Mouse (Mus musculus) neural tube, embryonic 14.5 days (tissue): Measurements from ENCODE around the gene Cyb5rl. TPM values are rescaled to one million over a fixed set of nuclear protein-coding genes. Genes with fewer than 3 reads are reported as not detected.
"Not testable (repeated sequence)": the region's sequence is repeated elsewhere in the genome, so short reads cannot be mapped to it uniquely, and the experiment has no call there.

Experiments
- ATAC-seq: fragments of 200-750 bp; cut with Nextera tagmentation; 2 replicates; pipeline ENCODE4 v1.8.0; 2017; ENCODE audit warnings: low read depth, mild to moderate bottlenecking, moderate TSS enrichment, moderate library complexity
- H3K27ac ChIP-seq: fragments of 300-500 bp; sonication (generic); 2 replicates; pipeline ENCODE4 v1.5.1; 2014; ENCODE audit warnings: low read depth, mild to moderate bottlenecking, control low read depth, low read length, moderate library complexity, mixed read lengths
- H3K27me3 ChIP-seq: fragments of 300-500 bp; sonication (generic); 2 replicates; pipeline ENCODE4 v1.6.1; 2014; ENCODE audit warnings: low read length; ENCODE audit not compliant: control insufficient read depth, insufficient read depth
- H3K36me3 ChIP-seq: fragments of 300-500 bp; sonication (generic); 2 replicates; pipeline ENCODE4 v1.6.1; 2014; ENCODE audit warnings: low read length, mixed read lengths; ENCODE audit not compliant: control insufficient read depth, insufficient read depth
- H3K4me1 ChIP-seq: fragments of 300-500 bp; sonication (generic); 2 replicates; pipeline ENCODE4 v1.6.1; 2014; ENCODE audit warnings: low read length; ENCODE audit not compliant: control insufficient read depth, insufficient read depth
- H3K4me2 ChIP-seq: fragments of 300-500 bp; sonication (generic); 2 replicates; pipeline ENCODE4 v1.6.1; 2014; ENCODE audit warnings: mild to moderate bottlenecking, low read depth, low read length, control low read depth
- H3K4me3 ChIP-seq: fragments of 300-500 bp; sonication (generic); 2 replicates; pipeline ENCODE4 v1.5.1; 2014; ENCODE audit warnings: low read depth, low read length, control low read depth, mixed read lengths
- H3K9ac ChIP-seq: fragments of 300-500 bp; sonication (generic); replicated peaks from 2 replicates; pipeline ENCODE4 v1.6.1; 2014; ENCODE audit warnings: low read depth, mild to moderate bottlenecking, control low read depth, low read length, mixed read lengths
- H3K9me3 ChIP-seq: fragments of 300-500 bp; sonication (generic); 2 replicates; pipeline ENCODE4 v1.6.1; 2016; ENCODE audit warnings: low read length; ENCODE audit not compliant: control insufficient read depth
- WGBS: fragments of 180-500 bp; shearing (Covaris S2); extraction: QIAGEN DNeasy Blood & Tissue Kit; methylation state at CpG from one replicate; pipeline ENCODE4 v1.1.7; 2014; 5-methylcytosine and 5-hydroxymethylcytosine counted together
- polyA plus RNA-seq: library from polyadenylated mRNA; unstranded; fragments of >200 nt; fragmentation: Nextera tagmentation; extraction: Ambion mirVana; gene quantifications from 2 replicates; pipeline ENCODE4 v1.2.1, GENCODE M21; 2014

Cyb5rl gene
- polyA plus RNA-seq, 1 experiment from 2014 or later = 4.8 TPM

DNA sequence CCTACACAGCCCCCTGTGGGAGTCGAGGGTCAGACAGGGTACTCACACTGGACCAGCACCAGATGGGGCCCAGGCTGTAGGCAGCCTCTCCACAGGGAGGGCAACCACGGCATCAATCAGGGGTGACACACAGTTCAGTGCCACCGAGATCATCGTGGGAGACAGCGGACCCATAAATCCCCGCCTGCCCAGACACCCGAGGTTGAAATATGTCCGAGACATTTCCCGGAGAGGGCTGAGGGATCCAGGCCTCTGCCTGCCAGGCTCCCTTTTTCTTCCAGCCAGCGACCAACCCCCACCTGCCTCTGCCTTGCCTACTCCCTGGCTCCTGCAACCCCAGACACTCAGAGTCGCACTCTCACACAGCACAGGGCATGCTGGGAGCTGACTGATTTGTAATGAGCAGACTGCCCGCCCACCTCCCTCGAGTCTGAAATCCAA lies 41.5 kb downstream of the Cyb5rl start:
- H3K27ac ChIP-seq = peak overlapping the region; percentile 57
- H3K36me3 ChIP-seq = no peaks in the 10 kb centered on the region
- peak overlapping the region; percentile 25; the same call in 1 of the 2 replicates for H3K9ac ChIP-seq

DNA sequence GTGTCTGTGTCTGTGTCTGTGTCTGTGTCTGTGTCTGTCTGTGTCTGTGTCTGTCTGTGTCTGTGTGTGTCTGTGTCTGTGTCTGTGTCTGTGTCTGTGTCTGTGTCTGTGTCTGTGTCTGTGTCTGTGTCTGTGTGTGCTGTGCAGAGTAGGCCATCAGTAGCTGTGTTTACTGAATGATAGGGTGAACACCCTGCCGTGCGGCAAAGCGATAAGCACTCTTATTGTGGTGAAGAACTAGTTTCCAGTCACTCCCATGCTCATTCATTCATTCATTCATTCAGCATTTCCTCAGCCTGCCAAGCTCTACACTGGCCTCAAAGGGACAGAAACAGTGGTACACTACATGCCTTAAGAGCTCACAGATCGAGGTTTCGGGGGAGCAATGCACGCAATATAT lies 42.4 kb downstream of the Cyb5rl start:
- not testable (repeated sequence) for ATAC-seq, H3K27ac ChIP-seq
- 93% methylated on average over 6 of the region's 6 CpGs for WGBS

More for the DNA sequence above, 41.5 kb downstream of the Cyb5rl start:
- Histone ChIP-seq H3K27me3 (no peaks in the 10 kb centered on the region), H3K9me3 (no peaks in the 10 kb centered on the region), H3K4me1 (0 out of 2 replicates have a peak, but pooled peaks cover 9% of the 10 kb centered on the region), H3K4me2 (no peak overlapping the region), H3K4me3 (no peak overlapping the region)
- ATAC-seq = peak; percentile 78; the same call in 1 of the 2 replicates
- 5% methylated on average over 13 of the region's 13 CpGs for WGBS

DNA sequence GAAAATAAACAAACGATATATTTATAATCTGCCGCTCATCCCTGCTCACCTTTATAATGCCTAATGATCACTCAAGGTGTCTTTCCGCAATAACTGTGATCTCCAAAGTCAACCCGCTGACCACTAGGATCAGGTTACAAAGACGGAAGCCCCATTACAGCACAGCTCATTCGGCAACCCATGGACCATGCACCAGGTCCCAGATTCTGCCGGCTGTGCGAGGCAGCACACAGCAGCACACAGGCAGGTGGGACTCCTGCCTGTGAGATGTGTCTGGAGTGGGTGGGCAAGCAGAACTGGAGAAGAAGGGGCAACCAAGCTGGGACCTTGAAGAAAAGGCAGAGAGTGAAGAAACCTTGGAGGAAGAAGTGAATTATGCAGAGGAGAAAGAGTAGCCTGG lies 47.5 kb downstream of the Cyb5rl start:
- no peak overlapping the region for H3K27ac ChIP-seq
- no peaks in the 10 kb centered on the region for H3K4me1 ChIP-seq
- ATAC-seq = no peak
- no peak overlapping the region for H3K4me3 ChIP-seq
- 48% methylated on average over 8 of the region's 8 CpGs for WGBS
- H3K27me3 ChIP-seq = no peaks in the 10 kb centered on the region
- no peak overlapping the region for H3K9ac ChIP-seq
- no peaks in the 10 kb centered on the region for H3K36me3 ChIP-seq
- H3K9me3 ChIP-seq = no peaks in the 10 kb centered on the region
- H3K4me2 ChIP-seq = no peak overlapping the region

More for the DNA sequence above, 42.4 kb downstream of the Cyb5rl start:
- not testable (repeated sequence) for H3K27me3 ChIP-seq, H3K36me3 ChIP-seq, H3K4me1 ChIP-seq, H3K9ac ChIP-seq, H3K4me3 ChIP-seq, H3K9me3 ChIP-seq, H3K4me2 ChIP-seq

DNA sequence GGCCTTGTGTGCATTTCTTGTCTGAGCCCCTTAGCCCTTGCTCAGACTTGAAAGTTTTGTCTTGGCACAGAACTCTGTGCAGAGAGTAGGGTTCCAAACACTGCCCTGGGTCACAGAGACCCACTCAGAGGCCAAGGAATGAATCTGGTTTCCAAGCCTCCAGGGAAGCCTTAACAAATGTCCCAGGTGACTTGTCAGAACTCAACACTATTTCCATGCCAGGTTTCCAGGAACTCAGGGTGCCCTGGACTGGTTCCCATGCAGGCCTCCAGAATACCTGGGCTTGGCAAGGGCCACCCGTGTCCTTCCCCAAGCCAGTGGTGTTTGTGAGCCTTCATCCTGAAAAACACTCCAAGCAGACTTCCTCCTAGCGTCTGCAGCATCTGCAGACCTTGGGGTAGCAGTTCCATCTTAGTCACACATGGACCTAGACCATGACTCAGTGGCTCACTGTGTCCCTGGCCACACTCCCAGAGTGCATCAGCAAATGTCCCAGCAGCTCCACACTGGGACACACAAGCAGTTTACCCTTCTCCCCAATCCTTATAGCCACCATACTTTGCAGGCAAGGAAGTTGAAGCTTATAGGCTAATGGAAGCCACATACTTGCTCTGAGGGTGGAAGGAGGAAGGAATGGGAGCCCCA lies 51.1 kb downstream of the Cyb5rl start:
- no peak overlapping the region for H3K4me2 ChIP-seq
- H3K27me3 ChIP-seq = no peaks in the 10 kb centered on the region
- peaks cover 6% of the 10 kb centered on the region; the same call in 1 of the 2 replicates for H3K4me1 ChIP-seq
- no peak overlapping the region for H3K9ac ChIP-seq
- H3K27ac ChIP-seq = no peak overlapping the region
- H3K9me3 ChIP-seq = no peaks in the 10 kb centered on the region
- no peaks in the 10 kb centered on the region for H3K36me3 ChIP-seq
- H3K4me3 ChIP-seq = no peak overlapping the region
- 77% methylated on average over 2 of the region's 2 CpGs for WGBS
- ATAC-seq = no peak

DNA sequence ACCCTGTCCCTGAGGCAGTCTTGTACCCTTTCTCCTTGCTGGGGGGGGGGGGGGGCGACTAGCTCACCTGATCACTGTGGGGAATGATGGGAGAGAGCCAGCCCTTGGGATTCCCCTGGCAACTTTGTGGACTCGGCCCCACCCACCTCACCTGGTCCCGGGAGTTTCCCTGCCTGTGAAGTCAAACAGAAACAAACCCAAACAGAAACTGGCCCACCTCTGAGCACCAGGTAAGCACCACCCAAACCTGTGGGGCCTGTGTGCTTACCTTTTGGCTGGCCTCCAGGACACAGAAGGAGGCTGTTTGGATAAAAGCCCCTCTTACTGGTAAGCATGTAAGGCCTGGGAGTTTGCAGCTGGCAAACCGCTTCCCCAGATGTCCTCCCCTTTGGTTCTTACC lies 52.3 kb downstream of the Cyb5rl start:
- Histone ChIP-seq H3K4me3 (no peak overlapping the region), H3K27ac (no peak overlapping the region), H3K9me3 (no peaks in the 10 kb centered on the region), H3K4me1 (peaks cover 6% of the 10 kb centered on the region; the same call in 1 of the 2 replicates), H3K27me3 (no peaks in the 10 kb centered on the region), H3K4me2 (no peak overlapping the region), H3K9ac (no peak overlapping the region), H3K36me3 (no peaks in the 10 kb centered on the region)
- 86% methylated on average over 3 of the region's 4 CpGs for WGBS
- ATAC-seq = no peak

DNA sequence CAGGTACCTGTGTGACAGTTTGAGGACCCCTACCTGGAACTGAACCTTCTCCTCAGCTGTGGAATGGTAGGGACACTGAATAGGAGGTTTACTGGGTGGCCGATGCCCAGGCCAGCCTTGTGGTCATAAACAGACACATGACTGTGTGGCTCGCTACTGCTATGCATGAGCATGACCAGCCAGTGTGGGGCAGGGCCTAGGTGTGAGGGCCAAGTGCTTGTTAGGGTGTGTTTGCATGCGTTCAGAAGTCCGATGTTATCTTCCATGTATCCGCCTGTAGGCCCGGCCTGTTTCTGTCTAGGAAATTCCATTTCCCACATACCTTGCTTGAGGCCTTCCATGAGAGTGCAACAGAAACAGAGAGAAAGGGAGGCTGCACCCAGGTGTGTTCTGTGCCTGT lies 53.9 kb downstream of the Cyb5rl start:
- no peak overlapping the region for H3K9ac ChIP-seq
- no peak overlapping the region for H3K4me2 ChIP-seq
- H3K27ac ChIP-seq = no peak overlapping the region
- ATAC-seq = no peak
- no peak overlapping the region for H3K4me3 ChIP-seq
- peaks cover 6% of the 10 kb centered on the region; the same call in 1 of the 2 replicates for H3K4me1 ChIP-seq
- no peaks in the 10 kb centered on the region for H3K36me3 ChIP-seq
- 96% methylated on average over 6 of the region's 6 CpGs for WGBS
- no peaks in the 10 kb centered on the region for H3K9me3 ChIP-seq
- H3K27me3 ChIP-seq = no peaks in the 10 kb centered on the region

DNA sequence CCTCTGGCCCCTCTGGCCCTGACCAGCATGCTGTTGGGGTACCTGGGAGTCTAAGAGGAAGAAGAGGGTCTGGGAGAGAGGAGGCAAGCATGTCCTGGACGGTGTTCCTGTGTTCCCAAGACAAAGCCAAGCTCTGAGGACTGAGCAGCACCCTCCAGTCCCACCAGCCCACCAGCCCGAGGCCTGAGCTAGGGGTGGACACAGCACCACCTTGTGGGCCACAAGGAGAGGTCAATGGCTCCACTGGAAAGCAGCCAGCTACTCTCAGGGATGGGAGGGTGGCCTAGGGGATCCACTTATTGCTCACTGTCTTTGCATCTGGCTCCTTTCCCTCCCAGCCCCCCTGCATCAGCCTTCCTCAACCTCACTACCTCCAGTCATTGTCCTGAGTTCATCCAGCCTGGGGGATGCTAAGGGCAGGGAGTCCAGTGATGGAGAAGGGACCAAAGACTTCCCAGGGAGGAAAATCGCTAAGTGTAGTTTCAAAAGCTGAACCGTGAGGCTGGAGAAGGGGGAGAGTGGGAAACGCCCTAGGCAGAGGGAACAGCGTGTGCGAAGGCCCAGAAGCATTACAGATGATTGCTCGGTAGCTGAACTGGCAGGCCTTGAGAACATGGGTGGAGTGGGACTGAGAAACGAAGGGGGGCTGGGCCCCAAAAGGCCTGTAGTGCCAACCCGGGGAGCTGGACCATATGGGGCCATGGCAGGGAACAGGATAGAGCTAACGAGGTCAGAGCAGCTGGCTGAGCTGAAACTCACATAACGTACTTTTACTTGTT lies 54.6 kb downstream of the Cyb5rl start:
- H3K27me3 ChIP-seq = no peaks in the 10 kb centered on the region
- no peak overlapping the region for H3K4me3 ChIP-seq
- H3K4me2 ChIP-seq = no peak overlapping the region
- peaks cover 6% of the 10 kb centered on the region; the same call in 1 of the 2 replicates for H3K4me1 ChIP-seq
- 39% methylated on average over 12 of the region's 12 CpGs for WGBS
- H3K9me3 ChIP-seq = no peaks in the 10 kb centered on the region
- H3K9ac ChIP-seq = no peak overlapping the region
- no peaks in the 10 kb centered on the region for H3K36me3 ChIP-seq
- ATAC-seq = peak; percentile 69
- H3K27ac ChIP-seq = no peak overlapping the region

DNA sequence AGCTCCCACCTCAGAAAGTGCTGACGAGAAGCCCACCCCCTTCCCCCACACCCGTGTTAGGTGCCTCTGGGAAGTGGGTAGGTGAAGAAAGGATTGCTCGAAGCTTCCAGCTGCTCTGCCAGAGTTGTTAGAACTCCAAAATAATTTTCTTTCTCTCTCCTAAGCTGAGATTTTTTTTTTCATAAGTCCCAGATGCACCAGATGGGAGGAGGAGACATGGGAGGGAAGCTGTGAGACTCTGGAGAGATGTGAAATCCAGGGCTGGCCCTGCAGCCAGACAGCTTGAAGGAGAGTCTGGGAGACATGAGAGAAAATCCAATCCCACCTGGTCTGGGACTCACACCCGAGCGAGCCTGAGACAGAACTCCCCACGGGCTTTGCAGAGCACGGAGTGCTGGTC lies 57.6 kb downstream of the Cyb5rl start:
- Histone ChIP-seq H3K36me3 (no peaks in the 10 kb centered on the region), H3K27ac (no peak overlapping the region), H3K4me3 (no peak overlapping the region), H3K9me3 (no peaks in the 10 kb centered on the region), H3K4me1 (peaks cover 6% of the 10 kb centered on the region; the same call in 1 of the 2 replicates), H3K9ac (no peak overlapping the region), H3K4me2 (no peak overlapping the region), H3K27me3 (no peaks in the 10 kb centered on the region)
- WGBS = 80% methylated on average over 7 of the region's 7 CpGs
- ATAC-seq = no peak

DNA sequence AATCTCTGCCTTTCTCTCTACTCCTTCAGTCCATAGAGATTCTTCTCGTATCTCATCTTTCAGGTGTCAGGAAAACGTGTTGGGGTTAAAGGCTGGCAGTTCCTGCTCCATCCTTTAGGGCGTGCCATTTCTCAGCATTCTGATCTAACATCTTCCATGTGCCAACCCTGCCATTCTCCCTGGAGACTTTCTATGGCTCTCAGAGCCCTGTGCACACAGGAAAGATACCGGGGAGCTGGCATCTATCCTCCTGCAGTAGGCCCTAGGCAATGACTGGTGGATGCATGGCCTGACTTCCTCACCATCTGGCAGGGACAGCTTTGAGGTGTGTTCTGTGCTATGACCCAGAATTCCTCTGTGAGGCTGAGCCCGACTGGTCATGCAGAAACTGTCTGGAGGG lies 58.3 kb downstream of the Cyb5rl start:
- H3K36me3 ChIP-seq = no peaks in the 10 kb centered on the region
- H3K27me3 ChIP-seq = no peaks in the 10 kb centered on the region
- no peak for ATAC-seq
- H3K4me1 ChIP-seq = peaks cover 6% of the 10 kb centered on the region; the same call in 1 of the 2 replicates
- no peak overlapping the region for H3K4me3 ChIP-seq
- H3K9ac ChIP-seq = no peak overlapping the region
- no peak overlapping the region for H3K4me2 ChIP-seq
- H3K9me3 ChIP-seq = no peaks in the 10 kb centered on the region
- WGBS = 53% methylated on average over 5 of the region's 5 CpGs
- no peak overlapping the region for H3K27ac ChIP-seq
